Mouse (Mus musculus) olfactory bulb, adult 2 months (tissue): Measurements from ENCODE around the gene Cyb561a3.

Experiments
- CTCF ChIP-seq: fragments of 200-500 bp; IDR thresholded peaks from 2 replicates; pipeline ENCODE4 v1.5.1; 2012; ENCODE audit warnings: low read depth, mild to moderate bottlenecking, low read length, moderate library complexity; ENCODE audit not compliant: insufficient read depth
- POLR2A ChIP-seq: fragments of 200-500 bp; IDR thresholded peaks from 2 replicates; pipeline ENCODE4 v1.6.1; 2012; ENCODE audit warnings: mild to moderate bottlenecking, low read depth, low read length, moderate library complexity; ENCODE audit not compliant: insufficient read depth

GRCm38 (mm10) chr19:10604534-10604933 lies 27.6 kb downstream of the Cyb561a3 start:
- TF ChIP-seq CTCF (no peak), POLR2A (no peak)
